Mouse (Mus musculus) kidney, adult 11 months (tissue): Measurements from ENCODE around the gene Snrpb2.

Experiments
- DNase-seq: peaks from one replicate; pipeline ENCODE4 v3.0.0; 2022

Gene Snrpb2

DNA sequence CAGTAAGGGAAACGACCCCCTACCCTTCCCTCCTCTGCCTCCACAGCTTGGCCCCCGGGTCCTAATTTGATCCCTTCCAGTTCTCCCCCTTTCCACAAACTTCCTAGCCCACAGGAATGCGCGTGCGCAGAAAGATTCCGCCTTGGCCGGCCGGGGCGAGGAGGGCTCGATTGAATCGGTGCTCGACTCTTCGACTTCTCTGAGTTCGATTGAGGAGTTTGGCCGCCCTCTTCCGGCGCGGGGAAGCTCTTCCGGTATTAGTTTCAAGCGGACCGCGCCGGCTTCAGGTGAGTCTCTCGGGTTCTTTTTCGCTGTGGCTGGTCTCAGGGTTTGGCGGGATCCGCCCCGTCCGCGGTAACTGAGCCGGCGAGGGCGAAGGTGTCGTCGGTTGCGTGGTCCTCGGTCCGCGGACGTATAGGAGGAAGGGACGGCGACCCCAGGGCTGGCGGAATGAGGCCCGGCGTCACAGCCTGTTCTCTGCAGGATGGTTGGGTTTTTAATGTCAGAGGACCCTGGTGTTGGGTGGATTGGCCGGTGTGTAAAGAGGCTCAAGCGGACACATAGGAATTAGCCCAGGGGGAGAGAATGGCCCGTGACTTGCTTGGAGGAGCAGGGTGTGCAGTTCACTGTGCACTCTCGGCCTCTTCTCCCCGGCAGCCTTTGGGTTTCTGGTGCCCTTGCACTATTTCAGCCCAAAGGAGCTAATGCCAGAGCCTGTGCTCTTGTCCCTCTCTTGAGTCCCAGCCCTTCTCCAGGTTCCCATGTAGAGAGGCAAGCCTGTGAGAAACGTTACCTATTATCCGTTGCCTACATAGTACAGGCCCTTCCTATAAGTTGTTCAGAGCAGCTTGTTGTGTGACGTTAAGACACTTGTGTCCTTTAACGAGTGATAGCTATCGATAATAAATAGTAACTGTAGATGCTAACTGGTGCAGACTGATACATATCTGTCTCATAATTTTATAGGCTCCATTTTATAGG, at the start of gene Snrpb2:
Gene Snrpb2 (plus strand): TSS at position 228 of the 981 bp plus-strand sequence.
- peak; percentile 83 for DNase-seq

DNA sequence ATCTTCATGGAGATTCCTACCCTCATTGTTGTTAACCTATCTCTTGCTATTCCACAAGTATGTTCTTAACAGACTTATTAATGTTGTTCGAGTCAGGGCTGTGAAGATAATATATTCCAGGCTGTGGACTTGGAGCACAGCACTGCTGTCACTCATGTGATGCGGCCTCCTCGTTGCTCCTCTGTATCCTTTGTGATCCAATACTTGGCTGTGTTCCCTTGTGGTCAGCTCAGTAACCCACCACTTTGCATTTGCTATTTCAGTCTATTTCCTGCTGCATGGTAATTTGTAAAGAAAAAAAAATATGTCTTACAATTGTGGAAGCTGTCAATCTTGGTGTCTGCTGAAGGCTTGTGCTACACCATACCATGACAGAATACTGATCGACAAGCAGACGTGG, 49.8 kb upstream of the Snrpb2 start:
- no peak for DNase-seq

DNA sequence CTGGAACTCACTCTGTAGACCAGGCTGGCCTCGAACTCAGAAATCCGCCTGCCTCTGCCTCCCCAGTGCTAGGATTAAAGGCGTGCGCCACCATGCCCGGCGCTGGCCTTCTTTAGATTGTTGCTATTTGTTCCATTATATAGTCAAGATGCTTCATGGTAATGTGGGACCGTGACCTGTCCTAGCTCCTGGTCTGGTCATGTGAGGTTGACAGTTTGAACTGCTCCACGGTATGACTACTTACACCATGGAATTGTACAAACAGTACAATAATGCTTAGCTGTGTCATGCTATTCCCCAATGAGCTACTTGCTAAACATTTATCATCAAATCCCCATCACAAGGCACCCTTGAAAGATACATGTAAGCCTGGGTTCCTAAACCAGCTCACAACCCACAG, 44.8 kb upstream of the Snrpb2 start:
- DNase-seq = no peak

DNA sequence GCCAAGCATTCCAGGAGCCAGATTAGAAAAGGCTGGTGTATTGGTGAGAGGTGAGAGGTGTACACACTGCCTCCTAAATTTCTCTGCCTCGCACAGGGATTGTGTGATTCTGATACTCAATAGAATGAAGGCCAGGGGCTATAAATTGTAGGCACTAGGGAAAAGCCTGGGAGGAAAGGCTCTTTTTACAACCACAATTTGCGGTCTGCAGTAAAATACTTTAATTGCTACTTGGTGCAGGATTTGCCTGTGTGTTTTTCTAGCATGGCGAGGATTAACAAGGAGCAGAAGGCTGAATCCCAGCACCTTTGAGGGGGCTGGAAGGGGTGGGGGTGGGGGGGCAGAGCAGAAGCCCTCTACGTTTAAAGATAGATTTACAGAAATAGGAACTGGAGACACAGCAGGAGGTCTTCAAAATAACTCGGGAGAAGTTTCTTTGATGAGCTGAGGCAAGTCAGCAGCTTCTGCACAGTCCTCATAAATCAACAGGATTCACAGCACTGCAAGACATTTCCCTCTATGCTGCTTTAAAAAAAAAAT, 44.2 kb upstream of the Snrpb2 start:
- no peak for DNase-seq

DNA sequence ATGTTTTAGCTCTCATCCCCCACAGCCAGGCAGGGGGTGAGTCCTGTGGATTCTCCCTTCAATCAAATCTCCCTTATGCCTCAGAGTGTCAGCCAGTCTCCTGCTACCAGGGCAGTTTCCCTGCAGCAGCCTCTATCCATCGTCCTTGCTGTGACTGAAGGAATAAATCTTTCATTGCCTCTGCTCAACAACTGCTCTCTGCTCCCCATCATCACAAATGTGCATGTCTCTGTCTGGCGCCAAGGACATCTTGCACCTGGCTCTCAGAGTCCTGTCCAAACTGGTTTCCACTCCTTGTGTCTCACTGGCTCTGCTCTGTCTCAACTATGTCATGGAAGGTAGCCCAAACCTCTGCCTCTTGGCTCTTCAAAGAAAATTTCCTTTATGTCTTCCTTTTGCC, 43.1 kb upstream of the Snrpb2 start:
- DNase-seq = no peak

DNA sequence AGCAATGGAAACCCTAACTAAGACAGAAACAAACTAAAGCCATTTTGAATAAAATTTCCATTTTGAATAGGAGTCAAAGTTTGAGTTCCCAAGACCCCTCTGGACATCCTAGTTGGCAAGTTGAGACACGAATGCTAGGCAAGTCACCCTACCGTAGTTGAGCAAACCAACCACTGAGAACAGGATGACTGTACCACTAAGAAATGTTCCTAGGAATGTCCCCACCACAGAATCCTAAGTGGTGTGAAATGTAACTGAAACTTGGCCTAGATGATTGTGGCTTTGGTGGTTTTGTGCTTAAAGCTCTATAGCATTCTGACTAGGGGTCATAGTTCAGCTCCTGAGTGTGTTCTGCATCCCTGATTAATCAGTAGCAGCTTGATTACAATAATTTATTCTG, 39.5 kb upstream of the Snrpb2 start:
- DNase-seq = no peak

DNA sequence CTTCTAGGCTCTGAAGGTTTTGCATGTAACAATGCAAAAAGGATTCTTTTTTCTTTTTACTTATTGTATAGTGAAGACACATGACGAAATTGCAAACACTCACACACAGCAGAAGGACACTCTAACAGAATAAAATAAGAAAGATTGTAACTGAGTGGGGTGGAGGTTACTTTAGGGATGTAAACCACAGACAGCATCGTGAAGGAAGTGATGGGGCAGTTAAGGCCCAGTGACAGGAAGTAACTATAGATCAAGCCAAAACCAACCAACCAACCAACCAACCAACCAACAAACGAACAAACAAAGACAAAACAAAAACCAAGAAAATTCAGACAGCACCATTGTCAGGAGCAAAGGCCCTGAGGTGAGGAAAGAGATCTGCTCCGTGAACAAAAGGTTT, 38.6 kb upstream of the Snrpb2 start:
- DNase-seq = no peak

DNA sequence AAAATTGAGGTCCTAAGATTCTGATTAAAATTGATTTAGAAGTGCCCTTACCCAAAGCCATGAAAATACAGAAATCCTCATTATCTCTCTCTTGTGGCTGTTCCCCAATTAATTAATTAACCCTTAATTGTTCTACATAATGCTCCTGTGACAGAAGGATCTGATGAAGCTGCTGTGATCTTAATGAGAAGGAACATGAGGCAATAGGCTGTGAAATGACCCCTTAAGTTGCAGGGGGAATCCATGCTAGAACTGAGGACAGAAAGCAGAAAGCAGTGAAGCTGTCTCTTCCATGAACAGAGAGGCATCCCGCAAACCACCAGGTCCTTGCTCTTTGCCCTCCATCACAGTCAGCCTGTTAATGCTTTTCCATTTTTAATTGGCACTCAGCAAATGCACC, 31.6 kb upstream of the Snrpb2 start:
- DNase-seq = no peak

DNA sequence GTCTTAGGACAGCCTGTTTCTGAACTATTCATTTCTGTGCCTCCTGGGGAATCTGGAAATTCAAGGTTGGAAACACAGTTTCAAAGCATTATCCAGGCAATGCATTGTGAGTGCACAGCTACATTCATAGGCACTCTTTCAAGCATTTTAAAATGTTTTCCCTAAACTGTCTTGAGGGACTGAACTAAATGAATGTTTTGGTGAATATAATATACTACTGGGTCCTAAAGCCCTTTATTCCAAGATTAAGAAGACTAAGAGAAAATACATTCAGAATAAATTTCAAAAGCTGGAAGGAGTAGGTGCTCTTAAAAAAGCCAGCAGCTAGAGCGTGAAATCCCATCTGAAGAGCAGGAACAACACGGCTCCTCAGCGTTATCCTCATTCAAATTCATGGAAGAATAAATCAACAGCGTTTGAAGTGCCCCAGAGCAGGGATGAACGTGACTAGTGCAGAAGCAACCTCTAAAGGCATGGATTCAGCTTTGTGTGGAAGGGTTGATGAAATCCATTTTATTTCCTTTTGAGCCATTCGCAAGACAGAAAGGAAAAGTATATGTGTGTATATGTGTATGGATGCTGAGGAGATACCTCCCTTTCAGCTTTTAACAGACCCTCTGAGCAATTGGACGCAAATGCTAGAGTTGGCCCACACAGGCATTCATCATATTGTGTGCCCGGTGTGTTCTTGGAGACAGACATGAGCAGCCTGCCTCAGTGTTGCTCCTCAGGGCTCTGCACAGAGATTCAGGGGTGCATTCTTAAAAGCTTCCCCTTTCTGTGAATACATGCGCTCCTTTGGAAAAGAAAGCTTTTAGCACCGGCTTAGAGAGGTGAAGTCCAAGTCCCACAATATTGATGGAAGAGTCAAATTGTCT, 30.2 kb upstream of the Snrpb2 start:
- no peak for DNase-seq

DNA sequence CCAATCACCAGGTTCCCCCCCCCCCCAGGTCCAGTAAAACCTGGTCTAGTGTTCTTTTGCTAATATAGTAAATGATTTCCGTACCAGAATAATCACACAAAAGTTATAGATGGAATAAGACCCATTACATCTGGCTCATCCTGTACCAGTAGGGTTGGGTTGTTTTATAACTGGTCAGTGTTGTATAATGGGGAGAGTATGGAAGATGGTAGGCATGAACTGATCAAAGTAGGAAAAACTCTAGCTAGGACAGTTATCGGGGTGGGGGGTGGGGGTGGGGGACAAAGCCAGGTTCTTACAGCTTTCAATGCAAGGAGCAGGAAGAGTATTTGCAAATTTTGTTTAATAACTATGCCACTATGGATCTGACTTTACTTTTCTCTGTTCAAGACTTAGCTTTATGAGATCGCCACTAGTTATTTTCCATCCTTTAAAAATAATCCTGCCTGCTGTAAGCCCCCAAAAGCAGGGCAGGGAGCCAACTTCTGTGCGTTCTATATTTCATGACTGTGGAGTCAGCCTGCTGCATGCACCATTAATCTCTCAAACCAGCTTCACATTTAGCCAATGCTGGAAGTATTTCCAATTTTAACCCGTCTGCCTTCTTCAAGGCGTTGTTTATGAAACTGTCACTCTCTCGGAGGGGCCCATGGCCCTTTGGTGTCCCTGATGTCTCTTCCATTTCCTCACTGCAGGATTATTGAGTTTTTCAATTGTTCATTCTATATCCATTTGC, 28.3 kb upstream of the Snrpb2 start:
- no peak for DNase-seq

DNA sequence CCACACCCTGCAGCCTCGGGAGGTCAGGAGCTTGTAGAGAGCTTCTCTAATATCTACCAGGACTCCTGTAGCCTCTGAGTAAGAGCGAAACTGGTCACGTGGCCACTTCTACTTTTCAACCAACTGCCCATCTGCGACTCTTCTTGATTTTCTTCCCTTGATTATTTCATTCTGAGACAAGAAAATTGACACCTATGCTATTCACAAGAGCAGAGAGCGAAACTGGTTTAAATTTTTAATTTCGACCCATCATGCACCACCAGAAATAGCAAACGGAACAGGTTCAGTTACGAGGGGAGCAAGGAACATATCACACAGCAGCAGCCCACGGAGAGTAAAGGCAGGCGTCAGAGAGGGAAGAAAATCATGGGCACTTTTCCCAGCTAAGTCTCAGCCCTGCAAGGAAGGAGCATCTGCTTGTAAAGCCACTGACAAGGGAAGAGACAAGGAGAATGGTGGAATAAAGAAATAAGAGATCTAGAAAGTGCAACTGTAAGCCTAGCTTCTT, 27.7 kb upstream of the Snrpb2 start:
- DNase-seq = no peak

DNA sequence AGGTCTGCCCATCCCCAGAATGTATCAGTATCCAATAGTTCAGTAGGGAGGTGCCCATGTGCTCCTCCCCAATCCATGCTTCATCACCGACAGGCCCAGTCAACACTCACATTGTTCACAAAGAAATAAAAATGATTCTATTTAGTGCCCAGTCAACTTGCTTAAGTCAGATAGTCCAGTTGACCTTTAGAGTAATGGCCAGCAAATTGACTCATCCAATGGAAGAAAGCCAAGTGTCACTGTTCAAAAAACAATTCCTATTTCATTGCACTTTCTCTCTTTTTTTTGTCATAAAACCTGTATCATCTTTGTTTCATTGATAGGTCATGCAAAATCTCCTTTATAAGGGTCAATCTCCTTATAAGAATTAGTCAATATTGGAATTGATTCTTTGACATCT, 21.2 kb upstream of the Snrpb2 start:
- no peak for DNase-seq

DNA sequence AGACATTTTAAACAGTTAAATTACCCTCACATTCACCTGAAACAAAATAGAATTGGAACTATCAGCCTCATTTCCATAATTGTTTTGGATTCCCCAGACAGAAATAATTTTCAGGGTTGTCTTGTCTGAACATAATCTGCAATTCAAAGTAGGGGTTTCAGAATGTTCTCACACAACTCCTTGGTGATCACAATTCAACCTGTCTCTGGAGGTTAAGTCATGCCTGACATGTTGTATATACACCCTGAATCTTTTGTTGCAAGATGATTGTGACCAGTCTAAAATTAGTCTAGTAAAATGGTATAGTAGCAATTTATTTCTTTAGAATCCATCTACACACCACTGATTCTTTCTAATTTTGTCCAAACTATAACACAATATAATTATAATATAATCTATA, 7.6 kb upstream of the Snrpb2 start:
- no peak for DNase-seq

DNA sequence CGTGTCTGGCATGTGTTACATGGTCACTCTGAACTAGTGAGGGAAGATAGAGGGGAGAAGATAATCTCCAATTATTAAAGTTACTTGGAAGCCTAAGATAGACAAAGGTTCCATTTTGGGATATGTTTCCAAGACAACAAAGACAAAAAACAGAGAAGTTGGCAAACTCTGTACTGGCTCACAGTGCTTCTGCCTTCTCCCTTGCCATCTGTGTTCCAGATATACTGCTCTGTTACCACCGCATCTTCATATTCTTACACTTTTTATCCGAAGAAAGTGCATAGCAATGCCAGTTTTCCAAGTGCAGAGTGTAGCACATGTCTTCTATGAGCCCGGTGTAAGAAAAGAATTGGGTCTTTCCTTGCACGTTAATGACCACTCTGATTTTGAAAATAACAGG, 6.1 kb upstream of the Snrpb2 start:
- no peak for DNase-seq

DNA sequence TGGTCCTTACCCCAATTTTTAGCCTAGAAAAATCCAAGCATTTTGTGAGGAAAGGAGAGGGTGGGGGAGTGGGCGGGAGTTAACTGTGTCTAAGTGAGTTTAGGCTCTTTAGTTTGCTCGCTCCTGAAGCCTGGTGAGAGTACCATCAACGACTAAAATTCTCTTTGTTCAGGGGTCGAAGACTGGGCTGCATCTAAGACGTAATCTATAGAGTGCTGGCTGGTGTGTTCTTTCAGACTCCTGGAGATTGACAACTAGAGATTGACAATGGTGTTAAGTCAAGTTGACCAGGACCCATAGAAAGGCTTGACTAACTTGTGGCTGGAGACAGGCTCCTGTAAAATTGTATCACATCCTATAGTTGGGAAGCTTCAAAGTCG, 417 bp upstream of the Snrpb2 start:
- DNase-seq = no peak

DNA sequence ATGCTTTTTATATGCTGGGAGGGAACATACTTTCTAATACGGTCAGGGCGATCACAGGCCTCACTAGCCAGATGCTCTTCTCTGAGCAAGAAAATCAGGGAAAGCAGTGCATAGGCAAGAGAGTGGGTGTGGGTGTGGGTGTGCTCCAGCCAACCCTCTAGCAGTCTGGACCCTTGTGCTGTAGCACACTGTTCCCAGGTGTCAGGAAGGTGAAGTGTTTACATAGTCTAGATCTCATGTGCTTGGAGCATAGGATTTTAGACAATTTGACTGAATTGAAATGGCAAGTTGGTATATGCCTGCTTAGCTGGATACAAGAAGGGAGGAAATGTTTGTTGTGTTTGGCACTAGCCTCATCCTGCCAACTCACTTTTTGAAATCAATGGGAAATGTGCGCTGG, 3.1 kb downstream of the Snrpb2 start:
- no peak for DNase-seq

DNA sequence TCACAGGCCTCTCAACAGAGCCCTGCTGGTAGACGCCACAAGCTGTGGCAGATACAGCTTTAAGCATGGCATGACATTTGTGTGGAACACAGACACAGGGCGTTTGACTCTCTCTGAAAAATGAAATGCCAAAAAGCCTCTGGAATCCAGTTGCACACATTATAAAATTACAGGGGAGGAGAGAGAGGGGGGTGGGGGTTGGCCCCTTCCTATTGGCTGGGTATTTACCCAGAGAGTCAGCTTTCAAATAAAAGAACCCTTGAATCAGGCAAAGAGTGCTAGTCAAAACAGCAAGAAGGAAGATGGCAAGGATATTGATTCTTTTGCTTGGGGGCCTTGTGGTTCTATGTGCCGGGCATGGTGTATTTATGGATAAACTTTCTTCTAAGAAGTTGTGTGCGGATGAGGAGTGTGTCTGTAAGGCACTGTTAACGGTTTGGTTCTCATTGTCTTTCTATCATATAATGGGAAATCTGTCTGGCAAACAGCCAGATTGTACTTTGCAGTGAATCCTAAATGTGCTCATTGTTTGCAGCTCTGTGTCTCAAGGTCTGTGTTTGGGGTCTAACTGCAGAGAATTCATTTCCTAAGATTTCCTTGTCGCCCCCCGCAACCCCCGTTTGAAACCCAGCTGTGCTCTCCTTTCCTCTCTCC, 15.5 kb downstream of the Snrpb2 start, which contains the start of gene Otor:
Gene Otor (plus strand): TSS at position 276 of the 654 bp plus-strand sequence.
- no peak for DNase-seq

DNA sequence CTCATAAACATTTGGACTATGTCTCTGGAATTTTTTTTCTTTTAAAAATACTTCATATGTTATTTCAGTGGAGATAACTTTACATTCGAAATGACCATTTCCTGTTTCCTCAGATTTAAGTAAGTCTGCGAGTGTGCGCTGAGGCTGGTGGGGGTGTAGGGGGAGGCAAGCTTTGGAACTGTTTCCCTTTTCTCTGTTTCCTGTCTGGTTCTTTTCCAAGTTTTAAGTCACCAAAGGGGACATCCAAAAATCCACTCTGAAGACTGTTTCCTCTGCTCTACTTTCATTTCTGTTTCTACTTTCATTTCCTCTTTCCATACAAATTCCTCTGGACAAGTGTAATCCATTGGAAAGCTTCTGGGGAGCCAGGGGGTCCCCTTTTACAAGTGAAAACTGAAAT, 18.9 kb downstream of the Snrpb2 start:
- DNase-seq = no peak

DNA sequence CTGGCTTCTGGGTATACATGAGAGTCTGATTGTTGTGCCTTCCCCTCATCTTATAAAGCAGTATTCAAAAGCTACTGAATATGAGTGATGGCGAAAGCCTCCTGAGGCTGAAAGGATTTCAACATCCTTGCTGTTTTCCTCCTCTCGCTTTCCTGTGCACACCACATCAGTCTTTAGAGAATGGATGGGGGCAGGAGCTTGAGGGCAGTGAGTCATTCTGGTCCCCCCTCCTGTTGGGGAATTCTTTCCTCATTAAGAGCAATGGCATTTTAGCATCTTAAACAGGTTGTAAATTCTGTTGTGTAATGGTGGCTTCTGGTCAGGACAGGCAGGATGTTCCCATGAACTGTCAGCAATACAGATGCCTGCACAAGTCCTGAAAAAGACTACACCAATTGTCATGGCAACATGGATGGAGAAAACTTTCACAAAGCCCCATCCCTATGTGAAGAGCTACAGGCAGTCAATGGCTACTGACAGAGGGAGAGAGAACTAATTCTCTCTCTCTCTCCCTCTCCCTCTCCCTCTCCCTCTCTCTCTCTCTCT, 22.1 kb downstream of the Snrpb2 start:
- DNase-seq = no peak

DNA sequence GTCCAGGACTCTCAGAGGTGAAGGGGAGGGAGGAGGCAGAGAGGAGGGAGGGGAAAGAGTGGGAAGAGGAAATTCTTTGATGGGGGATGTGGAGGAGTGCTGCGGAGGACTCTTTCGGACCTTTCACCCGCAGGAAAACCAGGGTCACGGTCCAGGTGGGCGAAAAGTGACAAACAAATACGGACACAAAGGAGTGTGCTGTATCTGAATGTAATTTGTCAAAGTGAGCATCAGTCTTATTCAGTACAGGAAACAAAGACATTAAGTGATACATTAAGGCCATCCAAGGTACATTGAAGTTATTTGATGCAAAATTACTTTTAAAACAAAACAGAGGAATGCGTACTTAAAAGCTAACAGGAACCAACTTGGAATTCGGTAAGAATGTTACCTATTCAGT, 27.0 kb downstream of the Snrpb2 start:
- DNase-seq = no peak

DNA sequence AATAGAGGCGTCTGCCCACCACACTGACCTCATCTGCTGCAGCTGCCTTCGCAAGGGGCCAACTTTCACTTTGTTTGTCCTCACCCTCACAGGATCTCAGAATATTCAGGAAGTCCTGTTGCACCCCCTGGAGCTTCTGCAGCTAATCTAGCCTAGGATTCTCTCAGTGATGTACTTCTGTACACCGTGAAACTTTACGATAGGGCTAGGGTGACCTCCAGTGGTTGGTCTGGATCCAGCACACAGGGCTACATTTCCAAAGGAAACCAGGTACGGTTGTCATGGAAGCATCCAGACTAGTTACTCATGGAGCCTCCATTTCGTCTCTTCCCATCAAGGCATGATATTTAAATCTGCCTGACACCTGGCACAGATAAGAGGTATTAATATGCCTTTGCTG, 30.9 kb downstream of the Snrpb2 start:
- DNase-seq = peak; percentile 12

DNA sequence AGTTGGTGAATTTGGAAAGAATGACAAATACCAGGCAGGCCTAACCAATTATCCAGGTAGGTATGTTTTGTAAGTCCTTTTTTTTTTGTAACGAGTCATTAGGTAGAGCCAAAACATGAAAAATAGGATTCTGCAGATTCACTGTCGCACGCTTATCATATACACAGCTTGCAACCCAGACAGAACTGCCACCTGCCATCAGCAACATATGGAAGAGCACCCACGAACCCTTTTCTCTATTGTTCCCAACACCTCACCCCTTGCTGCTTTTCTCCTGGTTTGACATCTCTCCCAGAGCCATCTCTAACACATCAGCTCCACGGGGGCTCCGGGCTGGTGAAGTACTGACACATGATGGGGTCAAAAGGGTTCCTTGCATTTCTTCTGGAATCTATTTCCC, 31.9 kb downstream of the Snrpb2 start:
- DNase-seq = no peak
